Mouse (Mus musculus) MEL (cell line): ENCODE data around the gene Rsph1.

Source experiments
- CHD1 ChIP-seq: IDR thresholded peaks from 2 replicates; pipeline ENCODE4 v1.6.1; 2012; ENCODE audit warnings: low read depth, mild to moderate bottlenecking, inconsistent platforms, low read length, improper control_type of control experiment
- CHD2 ChIP-seq: IDR thresholded peaks from 2 replicates; pipeline ENCODE4 v1.6.1; 2011; ENCODE audit warnings: low read length, improper control_type of control experiment
- CTCF ChIP-seq, 3 experiments: IDR thresholded peaks in 2 of 3; conservative IDR thresholded peaks in 1 of 3; 2 replicates each; pipeline ENCODE4 v1.5.1; 2011 to 2012; ENCODE audit warnings: low read length in 3 of 3, low read depth in 2 of 3, mild to moderate bottlenecking in 2 of 3, improper control_type of control experiment in 1 of 3, inconsistent platforms in 1 of 3, mixed read lengths in 1 of 3, moderate library complexity in 1 of 3; ENCODE audit not compliant: control insufficient read depth in 1 of 3, insufficient read depth in 1 of 3, poor library complexity in 1 of 3, severe bottlenecking in 1 of 3
- E2F4 ChIP-seq: IDR thresholded peaks from 2 replicates; pipeline ENCODE4 v1.6.1; 2011; ENCODE audit warnings: low read depth, low read length, improper control_type of control experiment, borderline replicate concordance
- EP300 ChIP-seq, 2 experiments: IDR thresholded peaks; 2 replicates each; pipeline ENCODE4 v1.6.1; 2011; ENCODE audit warnings: improper control_type of control experiment in 2 of 2, low read length in 2 of 2, low read depth in 1 of 2, mild to moderate bottlenecking in 1 of 2
- MAFK ChIP-seq: IDR thresholded peaks from 2 replicates; pipeline ENCODE4 v1.6.1; 2011; ENCODE audit warnings: low read depth, mild to moderate bottlenecking, low read length, improper control_type of control experiment, borderline replicate concordance
- MEF2A ChIP-seq: IDR thresholded peaks from 2 replicates; pipeline ENCODE4 v1.6.1; 2014; ENCODE audit warnings: low read depth, mild to moderate bottlenecking, inconsistent platforms, low read length, improper control_type of control experiment; ENCODE audit not compliant: poor library complexity, insufficient replicate concordance, severe bottlenecking; ENCODE audit errors: extremely low read depth
- MXI1 ChIP-seq: IDR thresholded peaks from 2 replicates; pipeline ENCODE4 v1.6.1; 2011; ENCODE audit warnings: mild to moderate bottlenecking, low read depth, low read length, improper control_type of control experiment
- POLR2AphosphoS2 ChIP-seq: IDR thresholded peaks from 2 replicates; pipeline ENCODE4 v1.6.1; 2011; ENCODE audit warnings: low read length, improper control_type of control experiment
- TBP ChIP-seq: IDR thresholded peaks from 2 replicates; pipeline ENCODE4 v1.8.0; 2011; ENCODE audit warnings: low read depth, low read length, improper control_type of control experiment
- UBTF ChIP-seq: IDR thresholded peaks from 2 replicates; pipeline ENCODE4 v1.6.1; 2012; ENCODE audit warnings: low read depth, mild to moderate bottlenecking, inconsistent platforms, low read length, improper control_type of control experiment, moderate library complexity, borderline replicate concordance; ENCODE audit not compliant: insufficient read depth
- ZC3H11A ChIP-seq: IDR thresholded peaks from 2 replicates; pipeline ENCODE4 v1.6.1; 2012; ENCODE audit warnings: low read depth, mild to moderate bottlenecking, inconsistent platforms, low read length, improper control_type of control experiment
- ZKSCAN1 ChIP-seq: IDR thresholded peaks from 2 replicates; pipeline ENCODE4 v1.6.1; 2012; ENCODE audit warnings: low read depth, mild to moderate bottlenecking, inconsistent platforms, low read length, improper control_type of control experiment, moderate library complexity
- ZNF384 ChIP-seq: IDR thresholded peaks from 2 replicates; pipeline ENCODE4 v1.6.1; 2012; ENCODE audit warnings: low read depth, mild to moderate bottlenecking, inconsistent platforms, low read length, improper control_type of control experiment

GRCm38 (mm10) chr17:31216068-31216955 is 60.9 kb downstream of the Rsph1 start:
- TF ChIP-seq ZKSCAN1 (no peak), CTCF (IDR thresholded peaks at IDR 0.05 in 2 of 3, conservative IDR thresholded peaks at IDR 0.05 in 1 of 3; ENCODE audit: control insufficient read depth in 1 of 3, insufficient read depth in 1 of 3, low read depth in 2 of 3, low read length in 3 of 3, poor library complexity in 1 of 3, severe bottlenecking in 1 of 3) (no peak), MEF2A (no peak), TBP (no peak), POLR2AphosphoS2 (no peak), ZC3H11A (no peak), E2F4 (no peak), CHD1 (no peak), UBTF (no peak), CHD2 (no peak), ZNF384 (no peak), MXI1 (no peak), EP300 (IDR thresholded peaks at IDR 0.05; ENCODE audit: low read depth in 1 of 2, low read length in 2 of 2) (no peak), MAFK (no peak)
